Mouse (Mus musculus) Patski (cell line): Measurements from ENCODE around the gene Olfr524. TPM values are rescaled to one million over a fixed set of nuclear protein-coding genes. Genes with fewer than 3 reads are reported as not detected.

ENCODE experiments used
- ATAC-seq: fragments of 100-300 bp; one replicate; pipeline ENCODE4 v1.8.0; 2021
- CTCF ChIA-PET: fragments of 350-600 bp; sonication (Branson Sonifier 250); formaldehyde crosslinking; loops from one replicate; lab custom pipeline; 2022; ENCODE audit warnings: inconsistent platforms; lab: Charles Lee
- POLR2A ChIA-PET: fragments of 350-600 bp; sonication (Branson Sonifier 250); formaldehyde crosslinking; loops from one replicate; lab custom pipeline; 2022; ENCODE audit warnings: antibody characterized with exemption, inconsistent platforms; lab: Charles Lee
- DNase-seq: peaks from one replicate; pipeline ENCODE4 v3.0.0-alpha.2; 2011; ENCODE audit warnings: low read depth, low spot score
- H3K27me3 ChIP-seq: fragments of 371-371 bp; one replicate; pipeline ENCODE4 v1.5.1; 2021
- CTCF ChIP-seq: fragments of 100-300 bp; IDR thresholded peaks from one replicate; pipeline ENCODE4 v1.5.1; 2021
- in situ Hi-C: fragments of 300-500 bp; cut with MboI; formaldehyde crosslinking; loops from 3 replicates; pipeline ENCODE4 v1.11.1; 2018; ENCODE audit warnings: low pct_unique_long_range_greater_than_20kb, mixed read lengths
- polyA plus RNA-seq: library from polyadenylated mRNA; unstranded; gene quantifications from one replicate; pipeline ENCODE4 v1.2.3, GENCODE M21; 2021

Olfr524 gene
- polyA plus RNA-seq, 1 experiment from 2014 or later: not detected

DNA sequence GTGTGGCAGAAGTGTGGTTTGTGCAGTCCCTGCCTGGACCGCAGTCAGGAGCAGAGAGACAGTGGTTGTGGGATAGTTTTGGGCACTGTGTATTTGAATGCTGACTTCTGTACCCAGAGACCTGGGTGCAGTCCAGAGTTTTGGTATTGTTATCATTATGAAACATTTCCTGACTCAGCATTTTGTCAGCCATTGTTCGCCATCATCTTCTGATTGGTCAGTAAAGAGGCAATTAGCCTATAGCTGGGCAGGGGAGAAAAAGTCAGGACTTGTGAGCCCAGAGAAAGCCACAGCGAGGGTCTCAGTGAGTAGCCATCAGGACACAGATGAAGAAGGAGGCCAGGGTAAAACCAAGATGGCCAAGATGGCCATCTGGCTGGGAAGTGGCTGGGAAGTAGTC, 45.4 kb downstream of the Olfr524 start:
- no peak for DNase-seq
- in situ Hi-C loops: no loop called here
- ATAC-seq: no peak
- TF ChIP-seq CTCF: no peak
- CTCF ChIA-PET: interaction anchor here (0.7 to 1.0 kb wide), 2 partner anchors 20 to 107 kb away, joined by 3 read pairs; no protein-coding TSS in a partner anchor
- POLR2A ChIA-PET: interaction anchor here (0.7 kb wide), 1 partner anchor 123 kb away, joined by 3 read pairs; no protein-coding TSS in a partner anchor
- H3K27me3 ChIP-seq: no peaks in the 10 kb centered on the region

- no peaks in the 10 kb centered on the region for H3K27me3 ChIP-seq
- POLR2A ChIA-PET: interaction anchor here (0.7 kb wide), 1 partner anchor 19 kb away, joined by 4 read pairs; no protein-coding TSS in a partner anchor
- ATAC-seq (no peak), DNase-seq (no peak)
- TF ChIP-seq CTCF: no peak
- CTCF ChIA-PET: no interaction called here
- in situ Hi-C loops: no loop called here
Observed at GRCm38 (mm10) chr7:140154218-140154927, 51.4 kb downstream of the Olfr524 start, which contains the start of gene Sprn. Sprn (minus strand) TSS chr7:140154877.

- in situ Hi-C loops: no loop called here
- ChIA-PET POLR2A (no interaction called here), CTCF (no interaction called here)
- ATAC-seq (no peak), DNase-seq (no peak)
- H3K27me3 ChIP-seq: no peaks in the 10 kb centered on the region
- no peak for TF ChIP-seq CTCF
Observed at GRCm38 (mm10) chr7:140153829-140154217, 51.9 kb downstream of the Olfr524 start.

- POLR2A ChIA-PET: no interaction called here
- in situ Hi-C loops: no loop called here
- CTCF ChIA-PET: interaction anchor here (1.0 to 1.3 kb wide), 2 partner anchors 12 to 17 kb away, joined by 3 read pairs; no protein-coding TSS in a partner anchor
- H3K27me3 ChIP-seq: no peaks in the 10 kb centered on the region
- DNase-seq (no peak), ATAC-seq (no peak)
- TF ChIP-seq CTCF: no peak
Observed at GRCm38 (mm10) chr7:140153383-140153782, 52.4 kb downstream of the Olfr524 start.

Other genes starting within 250 kb of the Olfr524 start
- 0.18 TPM for gene 6430531B16Rik, start 227.2 kb downstream of the Olfr524 start, polyA plus RNA-seq
- gene Adam8, start 213.4 kb downstream of the Olfr524 start, polyA plus RNA-seq: 1.4 TPM
- 28.8 TPM for gene Zfp511, start 169.6 kb downstream of the Olfr524 start, polyA plus RNA-seq
- 29.2 TPM for gene Tubgcp2, start 169.3 kb downstream of the Olfr524 start, polyA plus RNA-seq
- gene Msx3, start 156.9 kb downstream of the Olfr524 start, polyA plus RNA-seq: not detected
- gene Caly, start 123.4 kb downstream of the Olfr524 start, polyA plus RNA-seq: not detected
- not detected for gene Prap1, start 112.6 kb downstream of the Olfr524 start, polyA plus RNA-seq
- 50.1 TPM for gene Fuom, start 103.5 kb downstream of the Olfr524 start, polyA plus RNA-seq
- gene Paox, start 90.2 kb downstream of the Olfr524 start, polyA plus RNA-seq: 9.8 TPM
- gene Echs1, start 89.5 kb downstream of the Olfr524 start, polyA plus RNA-seq: 170 TPM
- gene Mtg1, start 68.4 kb downstream of the Olfr524 start, polyA plus RNA-seq: 23.2 TPM
- 0.01 TPM for gene Sprn, start 51.1 kb downstream of the Olfr524 start, polyA plus RNA-seq
- gene Olfr522, start 41.2 kb downstream of the Olfr524 start, polyA plus RNA-seq: not detected
- gene Olfr523, start 32.7 kb downstream of the Olfr524 start, polyA plus RNA-seq: not detected
- gene Cd163l1, start 12.3 kb upstream of the Olfr524 start, polyA plus RNA-seq: not detected
- not detected for gene 5830411N06Rik, start 41.3 kb upstream of the Olfr524 start, polyA plus RNA-seq
- not detected for gene Olfr525, start 114.9 kb upstream of the Olfr524 start, polyA plus RNA-seq
- not detected for gene Olfr527, start 128.1 kb upstream of the Olfr524 start, polyA plus RNA-seq
- not detected for gene Olfr60, start 155.7 kb upstream of the Olfr524 start, polyA plus RNA-seq
- gene Olfr530, start 170.4 kb upstream of the Olfr524 start, polyA plus RNA-seq: not detected
- gene Olfr531, start 197.0 kb upstream of the Olfr524 start, polyA plus RNA-seq: not detected
- not detected for gene Olfr532, start 215.7 kb upstream of the Olfr524 start, polyA plus RNA-seq